Mouse (Mus musculus) midbrain, embryonic 15.5 days (tissue): ENCODE measurements around the gene C8g. TPM values are rescaled to one million over a fixed set of nuclear protein-coding genes. Genes with fewer than 3 reads are reported as not detected.

ENCODE experiments used
- ATAC-seq: fragments of 200-750 bp; cut with Nextera tagmentation; replicated peaks from 2 replicates; pipeline ENCODE4 v1.8.0; 2017; ENCODE audit warnings: moderate TSS enrichment
- H3K27ac ChIP-seq: fragments of 300-500 bp; sonication (generic); 2 replicates; pipeline ENCODE4 v1.5.1; 2015; ENCODE audit warnings: mild to moderate bottlenecking, inconsistent platforms
- H3K27me3 ChIP-seq: fragments of 300-500 bp; sonication (generic); replicated peaks from 2 replicates; pipeline ENCODE4 v1.6.1; 2015; ENCODE audit warnings: inconsistent platforms
- H3K36me3 ChIP-seq: fragments of 300-500 bp; sonication (generic); replicated peaks from 2 replicates; pipeline ENCODE4 v1.6.1; 2015; ENCODE audit warnings: inconsistent platforms
- H3K4me1 ChIP-seq: fragments of 300-500 bp; sonication (generic); 2 replicates; pipeline ENCODE4 v1.6.1; 2015; ENCODE audit warnings: inconsistent platforms
- H3K4me2 ChIP-seq: fragments of 300-500 bp; sonication (generic); 2 replicates; pipeline ENCODE4 v1.6.1; 2015; ENCODE audit warnings: inconsistent platforms, mild to moderate bottlenecking, moderate library complexity
- H3K4me3 ChIP-seq: fragments of 300-500 bp; sonication (generic); 2 replicates; pipeline ENCODE4 v1.5.1; 2015; ENCODE audit warnings: mild to moderate bottlenecking, inconsistent platforms
- H3K9ac ChIP-seq: fragments of 300-500 bp; sonication (generic); 2 replicates; pipeline ENCODE4 v1.6.1; 2015; ENCODE audit warnings: mild to moderate bottlenecking, inconsistent platforms
- H3K9me3 ChIP-seq: fragments of 300-500 bp; sonication (generic); 2 replicates; pipeline ENCODE4 v1.6.1; 2016; ENCODE audit warnings: inconsistent platforms
- WGBS: fragments of 180-500 bp; shearing (Covaris S2); methylation state at CpG from one replicate; pipeline ENCODE4 v1.1.7; 2015; ENCODE audit warnings: mixed read lengths; 5-methylcytosine and 5-hydroxymethylcytosine counted together
- polyA plus RNA-seq: library from polyadenylated mRNA; unstranded; fragments of >200 nt; fragmentation: Nextera tagmentation; extraction: Ambion mirVana; gene quantifications from 2 replicates; pipeline ENCODE4 v1.2.1, GENCODE M21; 2015

C8g gene
- polyA plus RNA-seq = 6.4 and 7.4 TPM in 2 replicates

DNA sequence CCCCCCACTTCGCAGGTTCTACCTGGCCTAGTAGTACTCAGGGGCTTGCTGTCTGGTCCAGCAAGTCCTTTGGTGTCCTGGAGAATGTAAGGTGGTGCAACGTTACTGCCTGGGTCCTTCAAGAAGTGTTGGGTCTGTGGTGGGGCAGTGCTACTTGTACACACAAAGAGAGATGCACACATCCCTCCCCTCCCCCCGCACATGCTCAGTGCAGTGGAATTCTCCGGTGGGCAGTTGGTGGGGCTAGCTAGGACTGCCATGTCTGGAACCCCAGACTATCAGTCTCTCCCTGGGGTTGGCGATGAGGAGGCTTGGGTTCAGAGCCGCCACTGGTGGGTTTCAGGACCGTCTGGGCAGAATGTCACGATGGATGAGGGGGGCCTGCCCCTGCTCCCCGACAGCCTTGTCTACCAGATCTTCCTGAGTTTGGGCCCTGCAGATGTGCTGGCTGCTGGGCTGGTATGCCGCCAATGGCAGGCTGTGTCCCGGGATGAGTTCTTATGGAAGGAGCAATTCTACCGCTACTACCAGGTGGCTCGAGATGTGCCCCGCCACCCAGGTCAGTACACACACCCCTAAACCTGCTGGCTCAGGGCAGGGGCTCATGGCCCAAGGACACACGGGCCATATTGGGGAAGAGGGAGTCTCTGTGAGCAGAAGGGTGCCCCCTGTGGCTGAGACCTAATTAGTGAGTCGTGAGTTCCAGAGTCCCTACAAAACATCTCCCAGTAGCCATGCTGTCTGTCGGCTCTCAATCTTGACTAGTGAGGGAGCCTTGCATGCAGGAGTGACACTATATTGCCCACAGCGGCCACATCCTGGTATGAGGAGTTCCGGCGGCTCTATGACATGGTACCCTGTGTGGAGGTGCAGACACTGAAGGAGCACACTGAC lies at the start of gene C8g:
C8g (minus strand) TSS at position 127 of the 894 bp plus-strand sequence.
- 78% methylated on average over 20 of the region's 20 CpGs for WGBS
- peaks cover 24% of the 10 kb centered on the region for H3K36me3 ChIP-seq
- peak within 1 kb of the TSS; percentile 86 for H3K4me2 ChIP-seq
- H3K27me3 ChIP-seq = no peaks in the 10 kb centered on the region
- H3K4me3 ChIP-seq = peak within 1 kb of the TSS; percentile 95
- H3K9me3 ChIP-seq = no peaks in the 10 kb centered on the region
- H3K4me1 ChIP-seq = peaks cover 20% of the 10 kb centered on the region
- ATAC-seq = peak; percentile 8
- H3K9ac ChIP-seq = peak within 1 kb of the TSS; percentile 98
- peak within 1 kb of the TSS; percentile 88 for H3K27ac ChIP-seq

GRCm38 (mm10) chr2:25551186-25551585 lies 49.7 kb upstream of the C8g start:
- no peak overlapping the region for H3K4me3 ChIP-seq
- H3K27me3 ChIP-seq = no peaks in the 10 kb centered on the region
- peaks cover 5% of the 10 kb centered on the region for H3K4me1 ChIP-seq
- H3K9me3 ChIP-seq = no peaks in the 10 kb centered on the region
- H3K36me3 ChIP-seq = no peaks in the 10 kb centered on the region
- ATAC-seq = no peak
- no peak overlapping the region for H3K9ac ChIP-seq
- H3K4me2 ChIP-seq = no peak overlapping the region
- H3K27ac ChIP-seq = no peak overlapping the region
- WGBS = 40% methylated on average over 5 of the region's 5 CpGs

DNA sequence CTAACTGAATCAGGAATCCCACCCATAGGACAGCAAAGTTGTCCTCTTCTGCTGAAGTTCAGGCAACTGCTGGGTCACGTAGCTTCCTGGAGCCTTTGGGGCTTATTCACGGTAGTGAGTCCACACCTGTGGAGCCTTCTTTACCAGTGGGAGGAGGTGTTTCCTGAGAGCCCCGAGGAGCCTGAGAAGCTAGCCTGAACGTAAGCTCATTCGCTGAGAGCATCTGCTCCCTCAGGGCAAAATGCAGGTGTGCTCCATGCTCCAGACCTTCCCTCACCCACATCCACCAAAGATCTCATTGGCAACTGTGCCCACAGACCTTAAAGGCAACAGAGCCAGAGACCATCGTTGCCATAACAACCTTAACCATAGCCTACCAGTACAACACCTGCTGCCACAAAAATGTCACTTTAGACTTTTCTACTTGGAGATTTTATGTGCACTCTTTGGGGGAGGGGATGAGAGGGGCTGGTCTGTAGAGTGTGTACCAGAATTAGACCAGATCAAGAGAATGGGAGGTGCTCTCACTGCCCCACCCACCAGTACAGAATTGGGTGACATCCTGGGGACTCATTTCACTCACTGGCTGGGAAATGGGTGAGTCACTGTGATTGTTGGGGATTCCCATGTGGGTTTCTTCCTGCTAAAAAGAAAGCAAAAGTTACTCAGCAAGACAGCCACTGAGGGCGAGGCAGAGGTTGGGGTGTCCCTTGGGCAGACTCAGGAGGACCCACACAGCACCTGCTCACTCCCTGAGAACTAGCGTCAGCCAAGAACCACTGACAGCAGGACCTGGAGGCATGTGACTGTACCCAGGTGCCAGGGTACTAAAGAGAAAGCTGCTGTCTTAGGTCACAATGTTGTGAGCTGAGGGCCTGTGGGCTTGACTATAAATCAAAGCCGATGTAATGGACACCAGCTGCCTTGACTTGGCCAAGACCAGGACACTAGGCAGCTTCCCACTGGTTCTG lies 47.8 kb upstream of the C8g start:
- Histone ChIP-seq H3K36me3 (no peaks in the 10 kb centered on the region), H3K4me2 (no peak overlapping the region)
- WGBS = 82% methylated on average over 9 of the region's 9 CpGs

DNA sequence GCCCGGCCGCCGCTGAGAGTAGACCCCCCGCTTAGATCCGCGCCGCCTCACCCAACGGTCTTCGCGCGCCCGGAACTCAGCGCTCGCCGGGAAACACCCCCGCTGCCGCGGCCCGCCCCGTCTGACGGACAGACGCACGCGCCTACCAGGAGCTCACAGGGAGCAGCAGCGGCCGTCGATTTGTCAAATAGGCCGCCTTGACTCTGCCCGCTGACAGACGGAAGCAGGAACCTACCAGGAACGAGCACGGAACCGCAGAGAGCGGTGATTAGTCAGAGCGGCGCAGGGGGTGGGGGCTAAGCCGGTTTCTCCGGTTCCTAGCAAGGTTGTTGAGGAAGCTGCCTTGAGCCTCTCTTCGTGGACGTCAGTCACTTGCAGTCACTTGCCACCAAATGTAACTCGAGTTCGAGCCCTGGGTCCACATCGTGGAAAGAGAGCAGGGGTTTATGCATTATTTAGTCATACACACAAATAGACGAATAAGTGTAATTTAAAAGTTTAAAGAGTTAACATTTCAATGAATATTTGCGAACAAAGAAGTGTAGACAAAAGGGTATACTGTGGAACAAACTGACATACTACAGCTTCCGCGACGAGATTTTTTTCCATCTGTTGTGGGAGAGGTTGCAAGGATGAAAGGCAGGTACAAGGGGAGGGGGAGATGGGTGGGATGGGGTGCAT lies 45.4 kb upstream of the C8g start, which contains the start of gene Traf2:
Traf2 (minus strand) TSS at position 130 of the 681 bp plus-strand sequence.
- Histone ChIP-seq H3K4me3 (peak within 1 kb of the TSS; percentile 67), H3K27ac (0 out of 2 replicates have a peak within 1 kb of the TSS, but pooled peaks have one; percentile 59)
- 2% methylated on average over 48 of the region's 48 CpGs for WGBS

More for the DNA sequence above, 47.8 kb upstream of the C8g start:
- H3K4me3 ChIP-seq = no peak overlapping the region
- no peak overlapping the region for H3K9ac ChIP-seq
- peaks cover 11% of the 10 kb centered on the region for H3K4me1 ChIP-seq
- H3K9me3 ChIP-seq = no peaks in the 10 kb centered on the region
- H3K27me3 ChIP-seq = no peaks in the 10 kb centered on the region
- H3K27ac ChIP-seq = no peak overlapping the region
- no peak for ATAC-seq

DNA sequence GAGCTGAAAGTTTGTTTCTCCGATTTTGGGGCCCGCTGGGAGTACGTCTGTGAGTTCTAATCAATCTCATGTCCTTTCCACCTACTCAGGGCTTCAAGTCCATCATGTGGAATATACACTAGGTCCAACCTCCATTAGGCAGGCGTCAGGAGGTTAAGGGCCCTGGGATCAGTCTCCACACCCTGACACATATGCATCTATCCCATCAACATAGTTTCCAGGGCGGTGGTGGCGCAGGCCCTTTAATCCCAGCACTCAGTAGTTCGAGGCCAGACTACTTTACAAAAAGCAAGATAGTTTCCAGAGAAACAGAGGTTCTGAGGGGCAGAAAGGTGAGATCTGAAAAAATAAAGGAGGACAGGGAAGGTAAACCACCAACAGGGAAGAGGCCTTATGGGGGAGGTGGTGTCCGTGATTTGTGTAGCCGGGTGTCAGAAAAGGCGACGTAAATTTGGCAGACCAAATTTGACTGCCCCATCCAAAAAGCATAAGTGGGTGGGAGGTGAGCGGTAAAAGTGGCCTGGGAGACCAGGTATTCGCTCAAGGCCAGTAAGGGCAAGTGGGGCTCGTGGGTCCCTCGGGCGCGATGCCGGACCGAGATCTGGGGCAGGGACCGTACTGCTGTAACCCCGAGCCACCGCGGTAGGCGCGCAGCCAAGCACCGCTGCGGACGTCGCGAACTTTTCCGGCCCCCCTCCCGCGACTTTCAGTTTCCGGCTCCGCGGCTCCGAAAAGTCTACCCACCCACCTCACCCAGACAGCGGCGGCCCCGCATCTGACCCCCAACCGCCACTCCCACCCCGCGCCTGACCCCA lies 44.7 kb upstream of the C8g start:
- ATAC-seq = peak; percentile 72
- Histone ChIP-seq H3K27ac (0 out of 2 replicates have a peak overlapping the region, but pooled peaks have one; percentile 59), H3K4me2 (peak overlapping the region; percentile 70), H3K36me3 (no peaks in the 10 kb centered on the region), H3K9me3 (no peaks in the 10 kb centered on the region), H3K4me3 (peak overlapping the region; percentile 67), H3K27me3 (no peaks in the 10 kb centered on the region), H3K9ac (peak overlapping the region; percentile 49), H3K4me1 (peaks cover 11% of the 10 kb centered on the region)
- 7% methylated on average over 43 of the region's 43 CpGs for WGBS

More for the DNA sequence above, 45.4 kb upstream of the C8g start, which contains the start of gene Traf2:
- peaks cover 11% of the 10 kb centered on the region for H3K4me1 ChIP-seq
- H3K9ac ChIP-seq = peak within 1 kb of the TSS; percentile 49
- peak within 1 kb of the TSS; percentile 70 for H3K4me2 ChIP-seq
- no peaks in the 10 kb centered on the region for H3K27me3 ChIP-seq
- no peaks in the 10 kb centered on the region for H3K9me3 ChIP-seq
- no peaks in the 10 kb centered on the region for H3K36me3 ChIP-seq
- ATAC-seq = peak; percentile 100

GRCm38 (mm10) chr2:25541644-25542367 lies 40.3 kb upstream of the C8g start:
- Histone ChIP-seq H3K4me3 (no peak overlapping the region), H3K27me3 (no peaks in the 10 kb centered on the region), H3K4me1 (peaks cover 7% of the 10 kb centered on the region), H3K36me3 (0 out of 2 replicates have a peak, but pooled peaks cover 3% of the 10 kb centered on the region), H3K27ac (no peak overlapping the region), H3K9me3 (no peaks in the 10 kb centered on the region), H3K9ac (no peak overlapping the region), H3K4me2 (no peak overlapping the region)
- WGBS = 93% methylated on average over 10 of the region's 10 CpGs
- no peak for ATAC-seq

GRCm38 (mm10) chr2:25540541-25540948 lies 39.0 kb upstream of the C8g start:
- no peak for ATAC-seq
- 100% methylated on average over 4 of the region's 4 CpGs for WGBS
- no peaks in the 10 kb centered on the region for H3K9me3 ChIP-seq
- no peak overlapping the region for H3K27ac ChIP-seq
- no peak overlapping the region for H3K9ac ChIP-seq
- H3K4me2 ChIP-seq = no peak overlapping the region
- H3K36me3 ChIP-seq = 0 out of 2 replicates have a peak, but pooled peaks cover 3% of the 10 kb centered on the region
- H3K4me3 ChIP-seq = no peak overlapping the region
- H3K27me3 ChIP-seq = no peaks in the 10 kb centered on the region
- H3K4me1 ChIP-seq = no peaks in the 10 kb centered on the region

GRCm38 (mm10) chr2:25536531-25536930 lies 35.0 kb upstream of the C8g start:
- Histone ChIP-seq H3K27ac (no peak overlapping the region), H3K9ac (no peak overlapping the region), H3K4me1 (no peaks in the 10 kb centered on the region), H3K36me3 (0 out of 2 replicates have a peak, but pooled peaks cover 3% of the 10 kb centered on the region), H3K9me3 (no peaks in the 10 kb centered on the region), H3K4me2 (no peak overlapping the region), H3K27me3 (no peaks in the 10 kb centered on the region), H3K4me3 (no peak overlapping the region)
- ATAC-seq = no peak
- 94% methylated on average over 8 of the region's 8 CpGs for WGBS

DNA sequence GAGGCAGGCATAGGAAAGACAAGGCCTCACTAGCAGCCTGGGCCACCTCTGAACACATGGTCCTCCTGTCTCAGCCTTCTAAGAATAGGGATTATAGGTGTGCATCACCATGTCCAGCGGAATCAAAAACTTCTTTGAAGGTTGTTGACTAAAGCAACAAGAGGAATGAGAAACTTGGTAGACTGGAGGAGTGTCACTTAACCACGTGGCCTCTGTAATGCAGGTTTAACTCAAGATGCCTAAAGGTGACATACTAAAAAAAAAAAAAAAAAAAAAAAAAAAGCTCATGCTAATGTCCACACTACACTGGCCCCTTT lies 33.3 kb upstream of the C8g start:
- Histone ChIP-seq H3K27ac (no peak overlapping the region), H3K4me1 (no peaks in the 10 kb centered on the region), H3K9ac (no peak overlapping the region), H3K27me3 (no peaks in the 10 kb centered on the region), H3K4me2 (no peak overlapping the region), H3K9me3 (no peaks in the 10 kb centered on the region), H3K36me3 (peaks cover 3% of the 10 kb centered on the region; the same call in 1 of the 2 replicates), H3K4me3 (no peak overlapping the region)
- WGBS = 98% methylated on average over 2 of the region's 2 CpGs
- ATAC-seq = no peak

- Histone ChIP-seq H3K9me3 (no peaks in the 10 kb centered on the region), H3K27me3 (no peaks in the 10 kb centered on the region), H3K4me3 (no peak overlapping the region), H3K27ac (no peak overlapping the region), H3K4me2 (no peak overlapping the region), H3K4me1 (no peaks in the 10 kb centered on the region), H3K9ac (no peak overlapping the region), H3K36me3 (peaks cover 3% of the 10 kb centered on the region; the same call in 1 of the 2 replicates)
- ATAC-seq = no peak
- whole genome bisulfite sequencing = 87% methylated on average over 3 of the region's 3 CpGs
Measured at GRCm38 (mm10) chr2:25534178-25534865, 32.8 kb upstream of the C8g start.
